Mouse (Mus musculus) telencephalon, adult 2 months (tissue): ENCODE results near the gene Ttll4.

Experiments used
- DNase-seq: peaks from one replicate; pipeline ENCODE4 v3.0.0-alpha.2; 2011; ENCODE audit warnings: low read depth, low spot score

Ttll4 gene

DNA sequence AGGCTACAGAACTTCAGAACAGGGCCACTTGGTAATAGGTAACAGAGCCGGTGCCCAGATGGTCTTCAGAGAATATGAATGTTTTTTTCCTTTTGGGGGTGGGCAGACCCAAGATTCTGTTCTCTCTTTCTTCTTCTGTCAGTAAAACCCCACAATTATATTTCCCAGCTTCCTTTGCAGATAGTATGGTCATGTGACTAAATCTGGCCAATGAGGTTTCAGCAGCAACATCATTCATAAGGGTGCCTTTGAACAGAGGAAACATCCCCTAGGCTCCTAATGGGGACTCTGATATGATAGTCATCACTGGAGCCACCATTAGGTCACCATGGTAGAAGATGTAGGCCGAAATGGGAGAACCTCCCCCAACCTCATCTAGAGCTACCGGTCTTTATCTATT lies 91.3 kb downstream of the Ttll4 start:
- no peak for DNase-seq
